Mouse (Mus musculus) cerebral cortex, adult 2 months (tissue): ENCODE measurements around the gene D930007J09Rik.

Experiments
- WGBS: fragments of 180-500 bp; shearing (Covaris S2); methylation state at CpG from one replicate; pipeline ENCODE4 v1.1.7; 2018; 5-methylcytosine and 5-hydroxymethylcytosine counted together

Gene D930007J09Rik

DNA sequence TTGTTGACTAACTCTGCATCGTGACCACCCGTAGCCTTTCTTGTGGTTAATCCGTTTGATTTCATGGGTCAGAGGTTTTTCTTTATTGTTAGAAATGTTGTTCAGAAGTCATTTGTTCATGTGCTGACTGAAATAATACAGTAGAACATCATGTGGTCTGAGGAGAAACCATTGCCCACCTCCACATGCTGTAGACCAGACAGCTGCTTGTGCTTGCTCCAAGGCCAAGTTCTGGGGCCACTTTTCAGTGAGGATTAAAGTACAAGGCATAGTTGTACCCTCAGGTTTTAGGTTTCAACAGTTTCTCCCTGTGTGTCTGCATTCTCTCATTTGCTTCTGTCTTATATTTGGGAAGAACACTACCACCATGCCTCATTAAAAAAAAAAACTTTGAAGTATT, 5.0 kb upstream of the D930007J09Rik start:
- 78% methylated on average over 3 of the region's 3 CpGs for WGBS

DNA sequence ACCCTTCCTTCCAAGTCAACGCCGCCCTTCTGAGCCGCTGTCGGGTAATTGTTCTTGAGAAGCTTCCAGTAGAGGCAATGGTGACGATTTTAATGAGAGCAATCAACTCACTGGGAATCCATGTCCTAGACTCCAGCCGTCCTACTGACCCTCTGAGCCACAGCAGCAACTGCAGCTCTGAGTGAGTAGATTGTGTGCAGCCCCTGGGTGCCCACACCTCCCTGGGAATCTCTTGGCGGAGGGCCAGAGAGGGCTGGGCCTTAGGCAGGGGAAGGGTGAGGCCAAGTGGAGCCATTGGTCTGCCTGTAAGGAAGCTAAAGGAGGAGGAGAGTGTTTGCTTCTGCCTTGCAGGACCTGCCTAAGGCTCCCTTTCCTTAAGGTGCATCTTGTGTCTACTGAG, 4.2 kb upstream of the D930007J09Rik start:
- 79% methylated on average over 7 of the region's 7 CpGs for WGBS

DNA sequence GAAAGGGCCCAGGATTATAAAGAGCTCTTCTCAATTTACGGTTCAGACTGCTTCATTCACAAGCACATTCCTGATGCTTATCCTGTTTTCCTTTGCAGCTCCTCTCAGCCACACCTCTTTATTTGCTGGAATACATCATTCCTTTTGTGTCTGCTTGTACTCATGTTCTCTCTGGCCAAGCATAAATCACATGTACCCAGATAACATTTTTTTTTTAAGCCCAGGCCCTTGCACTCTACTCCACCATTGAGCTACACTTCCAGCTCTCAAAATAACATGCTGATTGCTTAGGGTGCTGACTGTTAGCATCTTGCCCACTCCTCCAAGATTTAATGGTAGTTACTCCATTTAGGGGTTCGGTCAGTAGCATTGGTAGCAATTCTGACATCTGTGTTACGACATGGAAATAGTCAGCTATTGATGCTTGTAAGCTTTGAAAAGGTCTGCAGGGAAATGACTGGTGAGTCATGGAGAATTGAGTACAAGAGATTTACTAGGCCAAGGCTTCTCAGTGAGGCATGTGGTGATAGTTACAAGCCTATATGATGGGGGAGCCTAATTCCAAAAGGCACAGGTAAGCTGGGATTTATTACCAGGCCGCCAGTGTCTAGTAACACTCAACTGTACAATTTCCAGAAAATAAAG, 1.2 kb upstream of the D930007J09Rik start:
- WGBS = 55% methylated on average over 4 of the region's 4 CpGs

DNA sequence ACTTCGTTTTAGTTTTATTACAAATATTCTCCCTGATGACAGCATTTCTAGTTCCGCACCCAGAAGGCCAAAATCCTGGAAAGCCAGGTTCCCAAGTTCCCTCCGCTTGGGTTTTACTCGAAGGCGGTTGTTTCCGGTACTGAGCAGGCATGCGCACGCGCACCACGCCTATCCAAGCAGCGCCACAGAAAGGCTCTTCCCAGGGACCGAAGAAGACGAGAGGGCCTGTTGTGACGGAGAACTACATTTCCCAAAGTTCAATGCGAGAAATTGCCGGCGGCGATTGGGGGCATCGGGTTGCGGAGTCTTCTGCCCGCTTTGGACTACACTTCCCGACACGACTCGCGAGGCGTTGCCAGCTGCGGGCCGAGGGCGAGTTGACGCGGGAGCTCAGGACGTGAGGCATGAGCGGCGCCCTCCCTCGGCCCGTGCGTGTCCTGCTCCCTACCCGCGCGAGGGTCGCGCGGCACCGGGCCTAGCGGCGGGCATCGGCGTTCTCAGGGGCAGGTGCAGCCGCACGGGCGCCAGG, 892 bp downstream of the D930007J09Rik start, which contains the start of gene Wrnip1:
Wrnip1 (plus strand) TSS at position 346 of the 529 bp plus-strand sequence.
- WGBS = under 1% methylated on average over 51 of the region's 51 CpGs

DNA sequence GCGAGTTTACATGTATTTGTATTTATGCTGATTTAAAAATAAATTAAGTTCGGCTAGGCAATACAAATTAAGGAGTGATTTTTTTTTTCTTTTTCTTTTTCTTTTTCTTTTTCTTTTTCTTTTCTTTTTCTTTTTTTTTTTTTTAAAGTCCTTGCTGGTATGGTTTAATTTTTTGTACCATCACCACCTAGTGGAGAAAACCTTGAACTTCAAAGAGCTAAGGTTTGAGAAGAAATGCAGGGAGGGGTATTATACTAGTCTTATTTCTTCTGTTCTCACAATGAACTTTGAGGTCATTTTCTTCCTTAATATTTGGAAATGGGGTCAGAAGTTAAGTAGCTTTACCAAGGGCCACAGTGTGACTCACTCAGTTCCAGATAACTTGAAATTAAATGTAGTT, 3.5 kb downstream of the D930007J09Rik start:
- WGBS = 68% methylated on average over 2 of the region's 2 CpGs

DNA sequence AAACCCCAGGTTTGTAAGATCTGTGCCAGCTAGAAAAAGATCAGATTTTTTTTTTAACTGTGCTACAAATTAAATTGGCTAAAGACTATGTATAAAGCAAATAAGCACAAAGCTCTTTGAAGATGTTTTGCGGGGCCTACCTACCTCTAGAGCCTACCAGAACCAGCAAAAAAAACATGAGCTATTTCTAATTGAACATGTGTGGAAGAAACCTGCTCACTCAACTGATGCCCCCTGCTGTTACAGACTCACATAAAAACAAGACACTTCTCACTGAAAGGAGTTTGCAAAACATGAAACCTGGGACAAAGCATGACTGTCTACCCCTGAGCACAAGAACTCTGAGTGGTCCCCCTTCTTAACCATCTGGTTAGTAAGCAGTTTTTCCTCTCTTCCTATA, 5.6 kb downstream of the D930007J09Rik start:
- WGBS = 59% methylated on average over 1 of the region's 1 CpGs

DNA sequence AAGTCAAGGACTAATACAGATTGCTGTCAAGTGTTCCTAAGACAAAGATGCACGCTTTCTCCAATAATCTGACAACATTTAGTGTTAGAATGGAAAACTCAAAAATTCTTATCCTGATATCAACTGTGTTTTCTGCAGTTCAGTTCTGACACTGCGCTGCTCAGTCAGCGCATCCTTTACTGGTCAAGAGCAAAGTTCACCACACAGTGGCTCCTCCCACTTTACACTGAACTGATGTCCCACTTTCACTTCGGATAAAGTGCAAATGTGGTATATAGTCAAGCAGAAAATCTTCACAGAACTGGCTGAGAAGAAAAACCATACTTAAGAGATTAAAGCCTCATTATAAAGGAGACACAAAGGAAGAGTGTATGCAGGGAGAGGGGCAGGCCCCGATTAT, 7.5 kb downstream of the D930007J09Rik start:
- 85% methylated on average over 5 of the region's 5 CpGs for WGBS

DNA sequence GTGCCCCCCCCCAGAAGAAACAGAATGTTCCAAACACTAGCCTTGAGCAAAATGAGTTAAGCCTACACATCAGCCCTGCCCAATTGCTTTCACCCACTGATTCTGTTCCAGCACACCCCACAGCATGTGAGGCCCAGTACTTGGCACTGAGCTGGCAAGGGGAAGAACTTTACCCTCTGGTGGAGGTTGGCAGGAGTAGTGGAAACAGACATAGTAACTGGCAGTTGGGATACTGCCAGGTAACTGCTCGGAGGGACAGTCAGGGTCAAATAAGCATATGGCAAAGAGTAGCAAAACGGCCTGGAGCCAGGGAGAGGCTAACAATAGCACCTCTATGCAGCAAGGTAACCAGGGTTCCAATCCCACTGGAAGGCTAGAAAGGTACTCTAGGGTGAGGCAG, 8.0 kb downstream of the D930007J09Rik start:
- 52% methylated on average over 2 of the region's 2 CpGs for WGBS

DNA sequence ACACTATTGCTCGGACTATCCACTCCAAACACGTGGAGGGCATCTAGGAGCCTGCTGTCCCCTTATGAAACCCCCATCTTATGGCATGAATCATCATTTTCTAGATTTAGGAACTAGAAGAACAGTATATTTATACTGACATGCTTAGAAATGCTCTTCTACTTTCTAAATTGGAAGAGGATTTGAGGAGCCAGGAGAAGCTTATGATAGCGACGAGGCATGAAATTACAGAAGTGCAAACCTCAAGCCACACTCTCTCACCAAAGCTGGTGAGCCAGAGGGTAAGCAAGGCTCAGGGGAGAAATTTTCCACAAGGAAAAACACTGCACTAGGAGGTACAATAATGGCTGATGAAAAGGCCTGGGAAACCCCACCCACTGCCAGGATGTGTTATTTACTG, 12.9 kb downstream of the D930007J09Rik start:
- 57% methylated on average over 4 of the region's 4 CpGs for WGBS

DNA sequence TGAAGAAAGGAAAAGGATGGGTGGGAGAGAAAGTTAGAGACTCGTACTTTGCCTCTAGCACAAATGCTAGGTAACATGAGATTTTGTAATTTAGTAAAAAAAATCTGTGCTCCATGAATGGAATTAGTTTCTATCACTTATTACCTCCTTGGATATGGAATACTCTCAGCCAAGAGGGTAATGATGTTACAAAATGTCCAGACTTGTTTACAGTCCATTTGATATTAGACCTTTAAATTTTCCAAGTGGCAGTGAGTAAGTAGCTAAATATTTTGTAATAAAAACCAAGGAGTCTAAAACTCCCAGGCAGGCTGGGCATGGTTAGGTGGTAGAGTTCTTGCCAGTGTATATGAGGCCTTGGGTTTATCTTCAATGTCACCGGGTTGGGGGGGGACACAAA, 15.1 kb downstream of the D930007J09Rik start:
- WGBS = 86% methylated on average over 2 of the region's 2 CpGs

DNA sequence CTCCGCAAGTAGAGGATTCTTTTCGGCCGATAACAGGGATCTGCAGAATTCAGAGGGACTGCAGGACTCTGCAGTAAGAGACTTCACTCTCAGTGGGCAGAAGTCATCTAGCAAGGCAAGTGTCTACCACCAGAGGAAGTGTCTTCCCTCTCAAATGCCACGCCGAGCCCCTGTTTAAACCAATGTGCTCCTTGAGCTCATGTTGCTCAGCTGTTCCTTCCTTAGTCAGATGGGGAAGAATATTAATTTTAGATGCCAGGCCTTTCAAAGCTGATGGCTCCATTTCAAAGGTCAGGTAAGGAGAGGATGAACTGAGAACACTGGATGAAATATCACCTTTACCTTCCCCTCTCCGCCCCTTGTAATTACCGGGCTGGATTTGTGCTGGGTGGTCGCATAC, 18.8 kb downstream of the D930007J09Rik start, which contains the start of gene Mylk4:
Mylk4 (minus strand) TSS at position 139 of the 400 bp plus-strand sequence.
- WGBS = 69% methylated on average over 8 of the region's 8 CpGs

DNA sequence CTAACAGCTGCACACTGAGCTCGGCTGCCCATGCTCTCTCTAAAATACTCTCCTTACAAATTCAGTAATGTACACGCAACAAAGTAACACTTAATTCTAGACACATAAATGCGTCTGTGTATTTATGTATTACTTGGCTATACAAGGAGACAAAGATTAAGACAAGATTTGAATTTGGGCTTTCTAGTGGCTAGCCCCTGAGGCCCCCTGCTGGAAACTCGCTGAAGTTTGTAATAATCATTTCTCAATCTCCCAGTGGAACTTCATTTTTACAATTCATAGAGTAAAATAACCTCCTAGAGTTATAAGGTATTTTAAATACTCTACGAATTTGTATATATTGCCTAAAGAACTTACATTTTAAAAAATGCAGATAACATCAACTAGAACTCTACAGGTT, 19.6 kb downstream of the D930007J09Rik start:
- 52% methylated on average over 5 of the region's 5 CpGs for WGBS

DNA sequence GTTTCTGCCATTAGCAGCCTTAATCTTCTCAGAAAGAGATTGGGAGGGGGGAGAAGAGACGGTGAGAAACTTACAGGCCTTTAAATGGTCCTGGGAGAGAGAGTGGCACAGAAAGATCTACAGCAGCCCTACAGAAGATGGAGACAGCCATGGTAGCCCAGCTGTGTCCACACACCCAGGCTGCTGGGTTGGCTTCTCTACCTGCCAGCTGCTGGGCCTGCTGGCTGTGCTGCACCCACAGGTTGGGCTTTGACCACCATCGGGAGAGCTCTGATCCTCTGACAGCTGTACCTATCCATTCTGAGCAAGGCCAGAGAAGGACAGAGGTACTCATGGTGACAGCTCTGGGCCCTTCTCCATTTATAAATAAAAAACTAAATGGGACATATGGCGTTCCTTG, 23.8 kb downstream of the D930007J09Rik start:
- WGBS = 88% methylated on average over 3 of the region's 3 CpGs

DNA sequence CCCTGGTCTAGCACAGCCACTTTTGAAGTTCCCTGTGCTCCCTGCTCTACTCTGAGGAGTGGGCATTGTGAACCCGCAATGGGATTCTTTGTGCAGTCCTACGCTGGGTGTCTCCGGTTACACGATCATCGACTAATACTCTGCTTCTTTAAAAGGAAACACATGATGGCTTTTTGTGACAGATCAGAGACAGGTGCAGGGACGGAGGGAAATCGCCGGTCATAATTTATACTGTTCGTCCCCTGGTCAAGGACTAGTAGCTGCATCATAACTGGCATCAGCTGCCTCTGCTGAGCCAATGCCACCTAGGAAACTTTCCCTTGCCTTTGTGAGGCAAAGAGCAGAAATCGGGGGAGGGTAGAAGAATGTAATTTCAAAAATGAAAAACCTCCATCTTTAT, 26.3 kb downstream of the D930007J09Rik start:
- WGBS = 85% methylated on average over 10 of the region's 10 CpGs

DNA sequence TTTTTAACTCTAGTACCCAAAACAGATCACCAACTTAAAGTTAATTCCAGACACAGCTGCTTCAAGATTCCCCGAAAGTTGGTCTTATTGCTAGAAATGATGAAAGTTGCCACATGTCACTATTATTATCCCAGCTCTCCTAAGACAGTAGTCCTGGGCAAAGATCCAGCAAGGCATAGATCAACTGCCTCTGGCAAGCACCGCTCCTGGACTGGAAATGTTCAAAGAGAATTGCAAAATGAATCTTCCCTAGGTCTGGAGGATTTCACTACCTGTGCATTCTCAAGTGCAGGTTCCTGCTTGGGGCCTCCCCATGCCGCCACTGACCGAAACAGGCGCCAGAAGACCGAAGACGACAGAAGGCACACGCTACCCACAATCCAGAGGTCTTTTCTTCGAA, 26.8 kb downstream of the D930007J09Rik start:
- WGBS = 70% methylated on average over 9 of the region's 9 CpGs

DNA sequence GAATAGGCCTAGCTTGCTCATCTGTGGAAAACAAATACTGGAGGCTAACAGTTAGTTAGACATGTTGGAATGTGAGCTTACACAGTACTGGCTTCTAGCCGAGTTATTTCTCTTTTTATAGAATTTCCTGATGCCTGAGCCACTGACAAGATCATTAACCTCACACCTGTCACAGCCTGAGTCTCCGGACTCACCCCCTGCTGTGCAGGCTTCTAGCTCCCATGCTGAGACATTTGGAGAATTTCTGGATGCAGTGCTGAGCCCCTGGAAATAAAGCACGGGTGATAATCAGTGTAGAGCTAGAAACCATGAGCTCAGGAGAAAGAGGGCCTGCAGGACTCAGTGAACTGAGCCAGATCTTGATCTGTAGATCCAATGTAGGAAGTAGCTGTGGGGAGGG, 32.7 kb downstream of the D930007J09Rik start:
- 48% methylated on average over 3 of the region's 3 CpGs for WGBS

DNA sequence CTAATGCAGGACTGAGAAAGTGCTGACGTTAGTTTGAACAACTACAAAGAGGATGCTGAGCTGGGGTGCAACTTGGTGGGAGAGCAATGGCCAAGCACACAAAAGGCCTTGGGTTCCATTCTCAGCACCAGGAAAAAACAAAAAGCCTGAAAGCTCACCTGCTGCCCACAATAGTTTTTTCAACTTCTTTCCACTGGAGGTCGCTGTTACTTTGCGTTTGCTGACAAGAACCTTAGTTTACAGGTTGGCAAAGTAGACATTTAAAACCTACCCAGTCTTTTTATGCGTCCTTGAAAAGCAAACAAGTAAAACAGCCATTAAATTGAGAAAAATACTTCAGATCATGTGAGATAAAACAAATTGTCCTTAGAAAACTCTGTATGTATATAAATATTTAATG, 34.5 kb downstream of the D930007J09Rik start:
- 19% methylated on average over 4 of the region's 4 CpGs for WGBS

DNA sequence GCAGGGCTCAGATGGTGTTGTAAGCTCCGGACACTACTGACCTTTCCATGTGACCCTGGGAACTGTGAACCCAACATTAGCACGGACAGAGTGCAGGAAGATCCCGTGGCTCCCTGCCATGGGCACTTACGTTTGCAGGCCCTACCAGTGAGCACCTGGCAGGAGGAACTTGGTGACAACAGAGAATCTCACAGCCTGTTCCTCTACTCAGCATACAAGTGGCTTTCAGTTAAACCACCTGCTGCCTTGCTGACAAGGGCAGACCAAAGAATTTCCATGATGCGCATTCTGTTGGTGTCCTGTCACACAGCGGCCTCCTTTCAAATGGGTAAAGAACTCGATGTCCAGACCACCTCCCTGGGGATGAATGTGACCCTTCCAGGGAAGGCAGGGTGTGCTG, 38.2 kb downstream of the D930007J09Rik start:
- WGBS = 65% methylated on average over 7 of the region's 7 CpGs

DNA sequence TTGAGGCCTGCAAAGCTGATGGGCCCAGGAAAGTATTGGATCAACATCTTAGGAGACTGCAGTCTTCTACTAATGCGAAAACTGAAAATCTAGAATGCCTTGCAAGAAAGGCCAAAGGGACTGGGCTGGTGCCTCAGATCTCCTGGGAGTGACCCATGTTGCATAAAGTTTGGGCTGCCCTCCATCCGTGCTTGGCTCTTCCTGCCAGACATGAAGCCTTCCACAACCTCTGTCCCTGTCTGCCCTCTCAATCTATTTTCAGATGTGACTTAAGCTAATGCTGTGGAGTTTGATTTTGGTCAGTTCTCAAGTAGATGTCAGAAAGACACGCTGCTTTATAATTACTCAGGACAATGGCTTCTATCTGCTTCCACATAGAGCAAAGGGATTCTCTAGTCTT, 39.5 kb downstream of the D930007J09Rik start:
- 87% methylated on average over 3 of the region's 3 CpGs for WGBS

DNA sequence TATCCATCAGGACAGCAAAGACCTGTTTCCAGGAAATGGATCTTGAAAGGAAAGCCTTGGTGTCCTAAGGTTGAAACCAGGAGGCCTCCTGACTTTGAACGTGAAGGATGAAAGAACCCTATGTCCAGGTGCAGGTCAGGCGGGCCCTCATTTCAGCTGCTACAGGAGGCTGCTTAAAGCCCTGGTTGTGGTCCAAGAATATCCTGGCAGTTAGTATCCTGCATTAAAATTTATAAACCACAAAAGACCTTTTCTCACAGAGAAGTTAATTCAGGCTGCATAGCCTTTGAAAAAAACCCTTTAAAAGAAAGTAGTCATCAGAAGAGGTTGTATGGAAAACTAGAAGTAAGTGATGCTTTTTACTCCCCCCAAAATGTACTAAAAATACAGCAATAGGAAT, 41.9 kb downstream of the D930007J09Rik start:
- WGBS = 67% methylated on average over 2 of the region's 2 CpGs

DNA sequence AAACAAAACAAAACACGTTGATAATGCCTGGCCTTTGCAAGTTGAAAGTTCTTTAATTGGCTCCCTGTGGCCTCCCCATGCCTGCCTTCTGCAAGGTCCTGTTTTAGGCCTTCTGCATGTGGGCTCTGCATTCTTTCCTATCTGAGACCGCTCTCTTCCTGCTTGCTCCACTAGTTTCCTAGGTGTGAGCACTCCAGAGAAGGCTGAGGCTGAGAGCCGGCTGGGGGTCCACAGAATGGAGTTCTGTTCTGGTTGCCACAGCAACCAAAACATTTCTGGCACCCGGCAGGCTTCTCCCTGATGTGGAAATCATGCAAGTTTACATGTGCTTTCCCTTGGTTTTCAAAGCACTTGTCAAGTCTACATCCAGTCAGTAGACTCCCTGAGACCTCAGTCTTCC, 43.6 kb downstream of the D930007J09Rik start:
- WGBS = 28% methylated on average over 4 of the region's 4 CpGs
